Mouse (Mus musculus): ENCODE data around the gene Fbxo11. TPM values are rescaled to one million over a fixed set of nuclear protein-coding genes. Genes with fewer than 3 reads are reported as not detected.
"Not testable (repeated sequence)": the region's sequence is repeated elsewhere in the genome, so short reads cannot be mapped to it uniquely, and the experiment has no call there.

The Fbxo11 gene
- polyA plus RNA-seq, 1 experiment from 2014 or later = 39.5 TPM

GRCm38 (mm10) chr17:88031755-88032154 is 33.3 kb downstream of the Fbxo11 start:
- 93% methylated on average over 5 of the region's 5 CpGs for WGBS
- H3K27me3 ChIP-seq = no peaks in the 10 kb centered on the region
- ATAC-seq (ENCODE audit: low FRiP score) = no peak

DNA sequence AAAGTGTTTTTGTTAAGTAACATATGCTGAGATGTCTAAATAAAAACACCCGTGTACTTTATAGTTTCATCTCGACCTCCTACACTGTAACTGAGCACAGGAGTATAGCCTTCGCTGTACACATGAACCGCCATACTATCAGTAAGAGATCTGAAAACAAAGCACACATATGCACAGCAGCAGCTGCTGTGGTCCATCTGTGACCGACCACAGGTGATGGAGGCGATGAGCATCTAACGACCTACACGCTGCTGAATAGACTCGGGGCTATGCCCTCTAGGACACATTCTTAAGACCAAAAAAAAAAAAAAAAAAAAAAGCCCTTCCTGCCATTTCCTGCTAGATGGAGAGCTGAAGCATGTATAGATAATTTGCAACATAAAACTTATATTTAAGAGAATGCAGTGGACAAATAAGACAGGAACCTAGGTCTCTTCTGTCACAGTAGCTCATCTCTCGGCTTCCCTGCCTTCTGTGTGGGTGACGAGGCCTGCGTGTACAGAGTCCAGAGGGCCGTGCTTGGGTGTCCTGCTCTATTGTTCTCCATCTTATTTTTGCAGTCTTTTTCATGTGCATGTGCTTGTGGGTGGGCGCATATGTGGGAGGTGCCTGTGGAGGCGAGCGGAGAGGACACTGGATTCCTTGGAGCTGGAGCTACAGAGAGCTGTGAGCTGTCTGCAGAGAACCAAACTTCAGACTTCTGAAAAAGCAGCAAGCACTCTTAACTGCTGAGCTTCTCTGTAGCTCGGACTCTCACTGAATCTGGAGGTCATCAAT is 35.7 kb downstream of the Fbxo11 start:
- H3K4me1 ChIP-seq = peaks cover 5% of the 10 kb centered on the region; the same call in 1 of the 2 replicates
- no peak overlapping the region for H3K4me2 ChIP-seq
- H3K27me3 ChIP-seq = no peaks in the 10 kb centered on the region
- no peaks in the 10 kb centered on the region for H3K36me3 ChIP-seq (replicated peaks)
- no peak for ATAC-seq (ENCODE audit: low FRiP score)
- no peak overlapping the region for H3K9ac ChIP-seq
- 81% methylated on average over 17 of the region's 17 CpGs for WGBS
- no peak overlapping the region for H3K4me3 ChIP-seq (replicated peaks)
- no peak overlapping the region for H3K27ac ChIP-seq
- H3K9me3 ChIP-seq = no peaks in the 10 kb centered on the region

More at GRCm38 (mm10) chr17:88031755-88032154, 33.3 kb downstream of the Fbxo11 start:
- Histone ChIP-seq H3K36me3 (replicated peaks) (no peaks in the 10 kb centered on the region), H3K27ac (no peak overlapping the region), H3K4me2 (no peak overlapping the region), H3K9ac (no peak overlapping the region), H3K9me3 (no peaks in the 10 kb centered on the region), H3K4me3 (replicated peaks) (no peak overlapping the region), H3K4me1 (no peaks in the 10 kb centered on the region)

GRCm38 (mm10) chr17:88025227-88025626 is 39.9 kb downstream of the Fbxo11 start:
- Histone ChIP-seq H3K4me3 (replicated peaks) (no peak overlapping the region), H3K9me3 (no peaks in the 10 kb centered on the region), H3K27ac (no peak overlapping the region), H3K4me1 (peaks cover 5% of the 10 kb centered on the region; the same call in 1 of the 2 replicates), H3K36me3 (replicated peaks) (no peaks in the 10 kb centered on the region), H3K27me3 (no peaks in the 10 kb centered on the region), H3K4me2 (no peak overlapping the region), H3K9ac (no peak overlapping the region)
- no peak for ATAC-seq (ENCODE audit: low FRiP score)
- 47% methylated on average over 4 of the region's 4 CpGs for WGBS

- no peak for ATAC-seq (ENCODE audit: low FRiP score)
Observed at GRCm38 (mm10) chr17:88023924-88024323, 41.2 kb downstream of the Fbxo11 start.

GRCm38 (mm10) chr17:88016027-88016426 is 49.1 kb downstream of the Fbxo11 start:
- ATAC-seq (ENCODE audit: low FRiP score); H3K4me2 ChIP-seq; H3K4me3 ChIP-seq (replicated peaks); H3K27me3 ChIP-seq; H3K4me1 ChIP-seq; H3K9me3 ChIP-seq; H3K27ac ChIP-seq; H3K9ac ChIP-seq: not testable (repeated sequence)
- 95% methylated on average over 8 of the region's 8 CpGs for WGBS
- H3K36me3 ChIP-seq (replicated peaks) = peaks cover 40% of the 10 kb centered on the region

More at GRCm38 (mm10) chr17:88023924-88024323, 41.2 kb downstream of the Fbxo11 start:
- no peaks in the 10 kb centered on the region for H3K36me3 ChIP-seq (replicated peaks)
- H3K9me3 ChIP-seq = no peaks in the 10 kb centered on the region
- no peak overlapping the region for H3K4me2 ChIP-seq
- H3K27ac ChIP-seq = no peak overlapping the region
- H3K9ac ChIP-seq = no peak overlapping the region
- H3K4me1 ChIP-seq = peaks cover 8% of the 10 kb centered on the region
- no peaks in the 10 kb centered on the region for H3K27me3 ChIP-seq
- 91% methylated on average over 1 of the region's 1 CpGs for WGBS
- no peak overlapping the region for H3K4me3 ChIP-seq (replicated peaks)

- Histone ChIP-seq H3K9me3 (no peaks in the 10 kb centered on the region), H3K27me3 (no peaks in the 10 kb centered on the region), H3K4me1 (peaks cover under 1% of the 10 kb centered on the region; the same call in 1 of the 2 replicates), H3K4me3 (replicated peaks) (no peak overlapping the region), H3K27ac (no peak overlapping the region), H3K9ac (no peak overlapping the region), H3K36me3 (replicated peaks) (peaks cover 54% of the 10 kb centered on the region), H3K4me2 (no peak overlapping the region)
- ATAC-seq (ENCODE audit: low FRiP score) = no peak
- WGBS = 87% methylated on average over 1 of the region's 1 CpGs
Observed at GRCm38 (mm10) chr17:88014456-88014855, 50.6 kb downstream of the Fbxo11 start.

DNA sequence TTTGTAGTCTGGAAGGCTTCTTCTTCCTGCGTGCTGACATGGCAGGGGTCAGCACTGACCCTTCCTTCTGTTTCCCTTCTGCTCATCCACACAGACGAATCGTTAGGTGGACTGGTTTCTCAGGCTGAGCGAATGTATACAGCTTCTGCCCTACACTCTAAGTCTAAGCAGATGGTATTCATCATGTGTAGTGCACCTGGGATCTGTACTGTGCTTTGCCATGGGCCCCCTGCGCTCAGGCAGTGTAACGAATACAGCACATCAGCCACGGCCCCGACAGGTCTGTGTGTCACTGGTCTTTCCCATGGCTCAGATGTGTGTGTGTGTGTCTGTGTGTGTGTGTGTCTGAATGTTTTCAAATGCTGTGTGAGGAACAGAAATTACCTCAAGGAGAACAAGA is 58.1 kb downstream of the Fbxo11 start:
- no peak for ATAC-seq (ENCODE audit: low FRiP score)
- H3K4me1 ChIP-seq = no peaks in the 10 kb centered on the region
- no peaks in the 10 kb centered on the region for H3K9me3 ChIP-seq
- 86% methylated on average over 8 of the region's 8 CpGs for WGBS
- H3K36me3 ChIP-seq (replicated peaks) = peaks cover 70% of the 10 kb centered on the region
- H3K27ac ChIP-seq = no peak overlapping the region
- H3K4me2 ChIP-seq = no peak overlapping the region
- no peaks in the 10 kb centered on the region for H3K27me3 ChIP-seq
- H3K4me3 ChIP-seq (replicated peaks) = no peak overlapping the region
- H3K9ac ChIP-seq = no peak overlapping the region

DNA sequence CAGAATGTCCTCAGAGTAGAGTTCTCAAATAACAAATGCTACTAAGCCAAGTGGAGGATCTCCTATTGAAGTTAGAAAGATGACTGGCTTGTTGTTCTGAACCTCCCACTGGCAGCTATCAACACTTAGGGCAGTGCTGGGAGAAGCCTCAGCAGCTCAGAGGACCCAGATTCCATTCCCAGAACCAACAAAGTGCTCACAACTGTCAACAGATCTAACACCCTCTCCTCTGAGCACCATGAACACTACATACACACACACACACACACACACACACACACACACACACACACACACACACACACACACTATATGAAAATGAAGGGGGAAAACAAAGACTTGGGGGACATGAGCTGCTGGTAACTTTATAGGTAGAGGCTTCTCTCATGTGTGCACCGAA is 60.2 kb downstream of the Fbxo11 start:
- H3K9me3 ChIP-seq = no peaks in the 10 kb centered on the region
- no peaks in the 10 kb centered on the region for H3K4me1 ChIP-seq
- 95% methylated on average over 1 of the region's 1 CpGs for WGBS
- ATAC-seq (ENCODE audit: low FRiP score) = no peak
- H3K4me3 ChIP-seq (replicated peaks) = no peak overlapping the region
- no peak overlapping the region for H3K27ac ChIP-seq
- no peaks in the 10 kb centered on the region for H3K27me3 ChIP-seq
- peaks cover 68% of the 10 kb centered on the region for H3K36me3 ChIP-seq (replicated peaks)
- H3K4me2 ChIP-seq = no peak overlapping the region
- H3K9ac ChIP-seq = no peak overlapping the region

- 95% methylated on average over 4 of the region's 4 CpGs for WGBS
- peaks cover 80% of the 10 kb centered on the region for H3K36me3 ChIP-seq (replicated peaks)
- no peak for ATAC-seq (ENCODE audit: low FRiP score)
Observed at GRCm38 (mm10) chr17:87997808-87998207, 67.3 kb downstream of the Fbxo11 start.

DNA sequence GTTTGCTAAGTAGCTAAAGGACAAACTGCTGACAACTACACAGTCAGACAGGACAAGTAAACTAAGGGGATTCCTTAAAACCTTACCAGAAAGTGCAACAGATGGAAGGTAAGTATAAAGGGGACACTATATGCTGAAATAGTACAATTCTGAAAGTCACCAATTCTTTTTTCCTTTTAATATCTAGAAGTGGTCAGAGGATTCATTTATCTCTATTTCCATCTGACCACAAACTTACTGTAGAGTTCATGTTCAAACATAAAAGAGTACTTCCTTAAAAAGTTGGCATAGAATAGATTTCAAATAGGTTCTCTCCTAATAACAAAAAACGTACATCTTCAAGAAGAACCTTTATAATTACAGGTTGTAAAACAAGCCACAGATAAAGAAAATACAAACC is 71.8 kb downstream of the Fbxo11 start:
- no peak for ATAC-seq (ENCODE audit: low FRiP score)
- peaks cover 81% of the 10 kb centered on the region for H3K36me3 ChIP-seq (replicated peaks)
- WGBS = 87% methylated on average over 1 of the region's 1 CpGs
- H3K4me3 ChIP-seq (replicated peaks) = no peak overlapping the region
- no peaks in the 10 kb centered on the region for H3K4me1 ChIP-seq
- no peak overlapping the region for H3K9ac ChIP-seq
- no peaks in the 10 kb centered on the region for H3K27me3 ChIP-seq
- H3K27ac ChIP-seq = no peak overlapping the region
- no peaks in the 10 kb centered on the region for H3K9me3 ChIP-seq
- no peak overlapping the region for H3K4me2 ChIP-seq

More at GRCm38 (mm10) chr17:87997808-87998207, 67.3 kb downstream of the Fbxo11 start:
- H3K9ac ChIP-seq = no peak overlapping the region
- no peak overlapping the region for H3K27ac ChIP-seq
- no peak overlapping the region for H3K4me3 ChIP-seq (replicated peaks)
- no peaks in the 10 kb centered on the region for H3K4me1 ChIP-seq
- no peaks in the 10 kb centered on the region for H3K27me3 ChIP-seq
- H3K4me2 ChIP-seq = no peak overlapping the region
- H3K9me3 ChIP-seq = no peaks in the 10 kb centered on the region

DNA sequence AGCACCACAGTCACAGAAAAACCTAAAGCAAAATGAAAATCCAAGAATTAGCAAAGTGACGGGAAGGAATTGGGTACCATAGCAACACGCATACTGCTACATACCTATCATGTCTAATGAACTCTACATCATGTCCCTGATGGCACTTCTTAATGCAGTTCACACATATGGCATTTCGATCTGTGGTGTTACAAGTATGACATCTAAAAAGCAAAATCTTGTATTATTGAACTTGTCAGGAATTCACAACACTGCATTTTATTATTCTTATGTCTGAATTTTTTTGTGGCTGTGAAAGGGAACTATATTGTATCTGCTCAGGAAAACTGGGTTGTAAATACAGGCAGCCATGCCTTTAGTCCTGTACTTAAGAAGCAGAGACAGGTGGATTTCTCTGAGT is 72.9 kb downstream of the Fbxo11 start:
- H3K27ac ChIP-seq = no peak overlapping the region
- 0 out of 2 replicates have a peak, but pooled peaks cover 6% of the 10 kb centered on the region for H3K4me1 ChIP-seq
- WGBS = 88% methylated on average over 3 of the region's 3 CpGs
- H3K9me3 ChIP-seq = no peaks in the 10 kb centered on the region
- H3K36me3 ChIP-seq (replicated peaks) = peaks cover 83% of the 10 kb centered on the region
- no peak overlapping the region for H3K9ac ChIP-seq
- H3K4me3 ChIP-seq (replicated peaks) = no peak overlapping the region
- no peak overlapping the region for H3K4me2 ChIP-seq
- no peaks in the 10 kb centered on the region for H3K27me3 ChIP-seq
- ATAC-seq (ENCODE audit: low FRiP score) = no peak

DNA sequence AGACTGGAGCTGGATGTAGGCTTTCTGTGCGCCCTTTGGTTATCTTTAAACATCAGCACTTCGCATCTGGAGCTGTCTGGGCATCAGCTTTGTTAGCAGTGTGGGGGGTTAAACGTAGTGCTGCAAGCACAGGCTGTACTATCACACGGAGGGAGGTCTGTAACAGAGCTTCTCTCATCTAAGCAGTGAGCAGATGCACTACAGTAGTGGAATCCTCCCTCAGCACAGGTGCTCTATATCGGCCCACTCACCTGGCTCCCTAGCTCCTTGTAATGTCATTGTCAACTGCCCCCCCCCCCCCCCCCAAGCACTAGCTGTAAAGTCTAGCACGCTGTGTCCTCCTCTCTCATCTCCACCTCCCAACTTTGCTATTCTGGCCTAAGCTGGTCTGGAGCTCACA is 77.6 kb downstream of the Fbxo11 start:
- 79% methylated on average over 6 of the region's 6 CpGs for WGBS
- Histone ChIP-seq H3K9ac (no peak overlapping the region), H3K4me1 (0 out of 2 replicates have a peak, but pooled peaks cover 7% of the 10 kb centered on the region), H3K27ac (no peak overlapping the region), H3K4me2 (no peak overlapping the region), H3K36me3 (replicated peaks) (peaks cover 93% of the 10 kb centered on the region), H3K4me3 (replicated peaks) (no peak overlapping the region), H3K27me3 (no peaks in the 10 kb centered on the region), H3K9me3 (no peaks in the 10 kb centered on the region)
- ATAC-seq (ENCODE audit: low FRiP score) = no peak

GRCm38 (mm10) chr17:87985916-87986315 is 79.2 kb downstream of the Fbxo11 start:
- H3K36me3 ChIP-seq (replicated peaks) = peaks cover 92% of the 10 kb centered on the region
- no peaks in the 10 kb centered on the region for H3K27me3 ChIP-seq
- no peak overlapping the region for H3K4me3 ChIP-seq (replicated peaks)
- no peak overlapping the region for H3K27ac ChIP-seq
- H3K9ac ChIP-seq = no peak overlapping the region
- WGBS = 90% methylated on average over 8 of the region's 8 CpGs
- no peak for ATAC-seq (ENCODE audit: low FRiP score)
- 0 out of 2 replicates have a peak, but pooled peaks cover 7% of the 10 kb centered on the region for H3K4me1 ChIP-seq
- no peaks in the 10 kb centered on the region for H3K9me3 ChIP-seq
- H3K4me2 ChIP-seq = no peak overlapping the region
